Mouse (Mus musculus) kidney, postnatal 14 days (tissue): ENCODE data around the gene Ube2l6.

Experiments used
- DNase-seq: peaks from one replicate; pipeline ENCODE4 v3.0.0; 2022; ENCODE audit warnings: mixed read lengths

Ube2l6 gene

GRCm38 (mm10) chr2:84838993-84839980 lies 40.7 kb downstream of the Ube2l6 start:
- DNase-seq, result peak; percentile 28

- peak; percentile 81 for DNase-seq
These were observed 41.6 kb downstream of the Ube2l6 start for GRCm38 (mm10) chr2:84840016-84840747.

DNA sequence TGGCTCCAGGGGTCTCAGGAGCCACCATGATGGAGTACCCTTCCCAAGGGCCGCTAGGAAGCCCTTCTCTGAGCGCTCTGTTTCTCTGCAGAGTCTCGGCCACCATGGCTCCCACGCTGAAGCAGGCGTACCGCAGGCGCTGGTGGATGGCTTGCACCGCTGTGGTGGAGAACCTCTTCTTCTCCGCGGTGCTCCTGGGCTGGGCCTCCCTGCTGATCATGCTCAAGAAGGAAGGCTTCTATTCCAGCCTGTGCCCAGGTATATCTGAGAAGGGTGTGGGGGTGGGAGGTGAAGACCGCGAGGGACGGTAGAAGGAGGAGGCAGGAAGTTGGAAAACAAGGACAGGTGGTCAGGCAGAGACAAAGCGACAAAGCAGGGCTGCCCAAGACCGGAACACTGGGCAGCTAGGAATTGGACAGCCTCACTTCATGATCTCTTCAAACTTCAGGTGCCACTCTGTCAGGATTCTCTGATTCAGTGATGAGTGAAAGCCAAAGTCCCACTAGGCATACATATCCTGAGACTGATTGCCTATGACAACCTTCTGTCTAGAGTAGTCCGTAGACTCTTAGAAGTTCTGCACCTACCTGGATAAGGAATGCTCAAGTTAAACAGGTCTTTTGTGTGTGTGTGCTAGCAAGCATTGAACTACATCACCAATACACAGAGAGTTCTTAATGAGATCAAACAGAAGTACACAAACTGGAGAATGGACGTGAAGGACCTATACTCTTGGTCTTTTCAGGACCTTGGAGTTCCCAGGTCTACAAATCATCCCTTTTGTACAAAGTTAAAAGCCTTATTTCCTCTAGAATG lies 42.3 kb downstream of the Ube2l6 start:
- DNase-seq, result no peak

DNA sequence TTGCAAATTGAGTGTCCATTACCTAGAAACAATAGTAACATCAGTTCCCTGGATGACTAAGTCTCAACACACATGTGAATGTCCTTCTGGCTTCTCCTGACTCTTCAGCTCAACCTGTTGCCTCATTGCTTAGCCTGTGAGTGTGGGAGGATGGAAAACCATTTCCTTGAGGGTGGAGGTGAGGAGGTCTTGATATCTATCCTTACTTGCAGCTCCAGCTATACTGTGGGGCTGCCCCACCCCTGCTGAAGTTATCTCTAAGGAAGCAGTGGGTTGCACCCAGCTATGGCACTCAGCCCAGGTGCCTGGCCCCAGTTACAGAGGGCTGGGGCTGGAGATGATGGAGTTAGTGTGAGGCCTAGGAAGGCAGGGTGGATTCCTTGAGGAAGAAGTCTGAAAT lies 43.3 kb downstream of the Ube2l6 start:
- no peak for DNase-seq

DNA sequence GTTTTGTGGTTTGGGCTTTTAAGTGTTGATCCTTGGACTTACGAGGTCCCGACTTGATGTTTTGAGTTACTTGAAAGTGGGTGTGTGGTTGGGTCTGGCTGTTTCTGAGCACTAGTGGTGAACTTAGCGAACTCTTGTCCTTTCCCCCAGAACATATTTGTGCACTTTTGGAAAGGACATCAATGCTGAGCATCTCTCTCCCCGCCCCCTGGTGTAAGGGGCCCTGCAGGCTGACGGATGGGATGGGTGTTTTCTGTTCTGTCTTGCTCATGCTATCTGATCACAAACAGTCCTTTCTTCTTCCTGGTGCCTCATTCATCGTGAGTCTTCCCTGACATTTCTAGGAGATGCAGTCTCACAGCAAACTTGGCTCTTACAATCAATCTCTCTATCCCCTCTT lies 45.0 kb downstream of the Ube2l6 start:
- no peak for DNase-seq

- DNase-seq, result no peak
These were observed 46.6 kb downstream of the Ube2l6 start for GRCm38 (mm10) chr2:84845226-84845625.

GRCm38 (mm10) chr2:84850407-84851129 lies 51.9 kb downstream of the Ube2l6 start:
- no peak for DNase-seq

- DNase-seq, result peak; percentile 82
These were observed 52.8 kb downstream of the Ube2l6 start for GRCm38 (mm10) chr2:84851130-84852040.

GRCm38 (mm10) chr2:84855732-84856131 lies 57.1 kb downstream of the Ube2l6 start:
- peak; percentile 66 for DNase-seq

GRCm38 (mm10) chr2:84858551-84858950 lies 59.9 kb downstream of the Ube2l6 start:
- no peak for DNase-seq
